Mouse (Mus musculus): Measurements from ENCODE around the gene Kcnb1.

DNA sequence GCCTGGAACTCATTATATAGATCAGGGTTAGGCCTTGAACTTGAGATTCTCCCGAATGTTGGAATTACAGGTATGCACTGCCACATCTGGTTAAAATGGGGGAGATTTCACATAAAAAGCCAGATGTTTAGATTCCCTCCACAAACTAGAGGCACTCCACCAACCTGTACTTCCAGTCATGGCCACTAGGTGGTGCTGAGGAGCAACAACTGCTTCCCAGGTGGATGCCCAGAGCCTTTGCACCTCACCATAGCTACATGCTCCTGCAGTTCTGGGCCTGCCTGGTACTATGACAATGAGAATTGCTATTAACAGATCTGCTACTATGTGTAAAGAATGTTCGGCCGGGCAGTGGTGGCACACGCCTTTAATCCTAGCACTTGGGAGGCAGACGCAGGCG, 77.2 kb downstream of the Kcnb1 start:
- TF ChIP-seq CTCF (conservative IDR thresholded peaks at IDR 0.05; ENCODE audit: low read length), result peak; percentile 96
- no peak for TF ChIP-seq NANOG (IDR thresholded peaks at IDR 0.05; ENCODE audit: borderline replicate concordance, low read length)
